Mouse (Mus musculus): ENCODE measurements around the gene Gstm5.

Gstm5 gene

DNA sequence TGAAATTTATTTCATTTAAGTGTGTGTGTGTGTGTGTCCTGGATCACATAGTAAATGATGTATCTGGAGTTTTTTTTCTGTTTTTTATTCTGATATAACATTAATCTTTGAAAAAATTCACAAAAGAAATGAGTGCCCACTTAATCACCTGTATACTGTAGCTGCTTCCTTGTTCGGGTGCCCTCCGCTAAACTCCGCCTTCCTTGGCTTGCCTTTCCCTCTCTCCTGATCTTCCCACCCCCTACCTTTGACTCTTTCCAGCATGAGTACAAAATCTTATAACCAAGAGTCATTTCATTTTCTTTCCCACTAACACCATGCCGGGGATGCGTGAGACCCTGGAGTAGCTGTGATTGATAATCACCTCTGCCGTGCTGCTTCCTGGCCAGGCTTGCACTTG lies 36.5 kb downstream of the Gstm5 start:
- DNase-seq: no peak

DNA sequence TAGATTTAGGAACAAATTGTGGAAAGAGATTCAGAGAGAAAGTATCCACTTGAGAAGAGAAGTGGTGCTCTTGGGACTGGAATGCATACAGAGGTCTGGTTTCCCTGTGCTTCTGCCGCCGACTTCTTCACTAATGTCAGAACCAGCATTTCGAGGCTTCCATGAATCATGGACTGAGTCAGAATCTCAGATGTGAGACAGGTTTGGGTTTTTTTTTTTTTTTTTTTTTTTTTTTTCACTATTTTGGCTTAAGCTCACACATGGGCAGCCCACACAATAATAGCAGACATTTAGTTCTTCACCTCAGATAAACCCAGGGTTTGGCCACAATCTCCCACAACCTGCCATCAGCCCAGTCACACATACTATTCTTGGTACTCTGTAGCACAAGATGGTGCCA lies 39.6 kb downstream of the Gstm5 start:
- no peak for DNase-seq

DNA sequence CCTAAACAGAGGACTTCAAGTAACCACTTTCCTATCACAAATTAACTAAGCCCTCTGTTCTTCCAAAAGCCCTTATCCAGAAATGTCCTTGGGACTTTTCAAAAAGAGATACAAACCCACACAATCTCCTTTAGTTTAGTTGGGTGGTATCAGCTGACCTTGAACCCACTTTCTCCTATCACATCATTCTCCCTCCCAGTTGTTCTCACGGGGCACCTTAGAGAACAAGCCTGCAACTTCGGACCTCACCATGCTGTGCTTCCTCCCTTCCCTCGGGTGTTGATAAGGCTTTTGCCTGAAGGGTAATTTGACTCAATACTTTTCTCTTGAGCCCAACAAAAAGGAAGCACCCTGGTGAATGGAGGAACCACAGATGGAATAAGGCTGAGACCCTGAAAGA lies 40.3 kb downstream of the Gstm5 start:
- DNase-seq: no peak

DNA sequence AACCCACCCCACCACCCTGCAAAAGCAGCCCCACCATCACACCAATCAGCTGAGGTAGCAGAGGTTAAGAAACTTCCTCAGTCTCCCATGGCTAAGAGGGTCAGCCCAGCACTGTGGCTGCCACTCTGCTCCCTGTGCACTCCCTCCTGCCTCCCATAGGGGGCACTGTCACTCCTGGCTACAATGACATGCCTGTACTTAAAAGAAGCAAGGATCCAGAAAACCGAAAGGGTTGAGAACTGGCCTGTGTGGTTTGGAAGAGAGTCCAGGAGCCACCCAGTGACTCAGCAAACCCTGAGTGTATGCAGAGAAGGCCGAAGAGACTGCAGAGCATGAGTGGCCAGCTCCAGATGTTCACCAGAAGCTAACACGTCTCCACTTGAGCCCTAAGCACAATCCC lies 43.8 kb downstream of the Gstm5 start:
- peak; percentile 22 for DNase-seq

DNA sequence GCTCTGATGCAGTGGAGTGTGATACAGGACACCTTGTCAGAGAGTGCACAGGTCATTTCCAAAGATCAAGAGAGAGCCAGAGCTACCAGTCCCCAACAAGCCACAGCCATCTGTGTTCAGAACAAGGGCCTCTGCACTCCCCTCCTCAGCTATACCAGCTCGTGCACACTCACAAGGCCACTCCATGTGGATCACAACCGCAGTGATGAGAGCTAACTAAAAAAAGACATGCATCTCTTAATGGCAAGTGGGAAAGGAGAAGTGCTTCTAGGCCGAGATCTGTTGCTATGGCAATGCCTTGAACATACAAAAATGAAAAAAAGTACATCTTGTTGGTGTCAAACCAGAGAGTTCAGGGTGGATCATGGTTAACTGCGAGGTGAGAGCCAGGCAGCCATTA lies 44.2 kb downstream of the Gstm5 start:
- no peak for DNase-seq

DNA sequence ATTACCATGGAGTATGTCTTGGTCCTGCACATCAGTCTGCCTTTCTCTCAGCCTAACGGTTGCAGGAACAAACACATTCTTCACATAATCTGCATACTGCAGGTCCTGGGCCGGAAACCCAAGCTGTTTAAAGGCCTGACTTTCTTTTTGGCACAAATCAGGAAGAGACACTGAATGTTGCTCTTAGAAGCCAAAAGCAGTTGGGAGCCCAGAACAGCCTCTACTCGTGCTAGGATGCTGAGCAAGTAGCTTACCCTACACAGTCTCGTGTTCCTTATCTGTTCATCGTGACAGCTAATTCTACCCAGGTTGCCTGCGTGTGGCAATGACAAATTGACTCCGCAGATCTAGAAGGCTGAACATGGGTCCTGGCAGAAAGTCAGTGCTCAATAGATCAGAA lies 44.9 kb downstream of the Gstm5 start:
- DNase-seq: no peak

DNA sequence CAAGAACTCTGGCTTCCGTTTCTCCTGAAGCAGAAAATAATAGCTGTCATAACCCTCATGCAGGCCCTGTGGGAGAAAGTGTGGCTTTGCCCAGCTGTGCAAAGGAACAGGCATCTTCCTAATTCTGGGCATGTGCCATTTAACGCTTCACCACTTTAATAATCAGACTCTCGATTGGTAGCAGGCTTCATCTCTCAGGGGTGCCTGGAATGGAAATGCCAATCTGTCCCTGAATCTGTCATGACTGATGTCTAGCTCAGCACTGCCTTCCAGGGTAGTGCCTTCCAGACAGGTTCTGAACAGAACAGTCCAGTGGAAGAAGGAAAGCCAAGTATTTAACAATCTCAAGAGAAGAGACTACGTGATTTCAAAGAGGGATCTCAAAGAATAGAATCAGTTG lies 45.6 kb downstream of the Gstm5 start:
- no peak for DNase-seq

DNA sequence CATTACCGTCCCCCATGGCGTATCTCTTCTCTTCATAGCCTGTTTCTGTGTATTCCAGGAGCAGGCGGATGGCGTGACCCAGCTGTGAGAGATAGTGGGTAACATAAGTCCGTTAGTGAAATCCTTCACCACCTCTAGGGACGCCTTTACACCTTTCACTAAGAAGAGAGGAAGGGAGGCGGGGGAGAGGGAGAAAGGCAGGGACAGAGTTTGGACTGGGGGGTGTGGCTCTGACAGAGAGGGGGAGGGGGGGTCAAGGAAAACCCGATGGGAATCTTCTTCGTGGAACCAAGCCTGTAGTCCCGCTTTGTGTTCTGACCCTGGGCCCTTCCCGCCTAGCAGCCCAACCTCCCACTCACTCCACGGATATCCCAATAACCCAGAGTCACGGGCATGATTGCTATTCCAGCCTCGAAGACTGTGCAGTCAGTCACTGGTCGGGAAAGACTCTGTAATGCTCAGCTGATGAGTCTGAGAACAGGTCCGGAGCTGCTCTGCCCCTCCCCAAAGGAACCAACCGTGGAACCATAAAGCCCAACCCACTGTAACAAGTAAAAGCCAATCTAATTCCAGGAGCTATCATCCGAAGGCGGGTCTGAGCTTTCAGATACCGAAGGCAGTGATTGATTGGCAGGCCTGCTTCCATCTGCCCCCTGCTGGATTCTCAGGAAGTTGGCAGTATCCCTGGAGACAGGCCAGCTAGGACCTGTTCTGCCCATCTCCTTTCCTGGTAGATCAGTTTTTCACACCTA lies 47.8 kb downstream of the Gstm5 start, which contains the start of gene Gstm6:
Gene Gstm6, minus strand, starts transcription at position 511 of the 752 bp plus-strand sequence.
- no peak for DNase-seq

DNA sequence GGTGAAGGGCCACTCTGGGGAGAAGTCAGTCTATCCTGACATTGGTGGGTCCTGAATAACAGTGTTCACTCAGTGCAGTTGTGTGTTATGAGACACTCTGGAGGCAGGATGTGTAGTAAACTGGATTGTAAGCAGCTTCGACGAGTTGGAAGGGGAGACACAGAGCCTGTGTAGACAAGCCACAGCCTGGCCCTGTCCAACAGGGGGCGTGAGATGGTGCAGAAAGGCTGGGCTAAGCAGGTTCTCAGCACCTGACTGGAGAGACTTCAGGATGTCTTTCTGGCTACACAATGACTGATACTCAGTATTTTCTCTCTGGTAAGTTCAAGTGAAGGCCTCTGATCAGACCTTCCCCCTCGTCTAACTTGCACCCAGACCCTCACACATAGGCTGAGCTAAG lies 50.1 kb downstream of the Gstm5 start:
- no peak for DNase-seq
